Mouse (Mus musculus) 3134 (cell line): Measurements from ENCODE around the gene Ddc.

Source experiments
- DNase-seq: peaks from one replicate; pipeline ENCODE4 v3.0.0-alpha.2; 2011; ENCODE audit warnings: low spot score; ENCODE audit not compliant: insufficient read length; ENCODE audit errors: extremely low read depth

Gene Ddc

GRCm38 (mm10) chr11:11804421-11804820 lies 93.5 kb downstream of the Ddc start:
- no peak for DNase-seq

DNA sequence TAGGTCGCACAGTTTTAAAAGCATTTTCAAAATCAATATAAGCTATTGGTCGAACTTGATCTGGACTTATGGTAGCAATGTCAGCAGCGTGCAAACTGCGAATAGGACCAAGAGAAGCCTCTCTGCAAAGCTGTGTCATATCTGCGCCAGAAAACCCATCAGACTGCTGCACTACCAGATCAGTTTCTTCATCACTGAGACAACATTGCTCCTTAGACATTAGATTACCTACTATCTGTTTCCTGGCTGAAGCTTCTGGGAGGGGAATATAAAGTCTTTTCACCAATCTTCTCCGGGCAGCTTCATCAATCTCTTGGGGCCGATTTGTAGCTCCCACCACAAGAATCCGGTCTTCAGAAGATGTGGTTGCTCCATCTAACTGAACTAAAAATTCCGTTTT lies 96.9 kb downstream of the Ddc start:
- DNase-seq, result no peak

- no peak for DNase-seq
Measured at GRCm38 (mm10) chr11:11800304-11800703, 97.6 kb downstream of the Ddc start.

GRCm38 (mm10) chr11:11798690-11799089 lies 99.3 kb downstream of the Ddc start:
- DNase-seq, result no peak

DNA sequence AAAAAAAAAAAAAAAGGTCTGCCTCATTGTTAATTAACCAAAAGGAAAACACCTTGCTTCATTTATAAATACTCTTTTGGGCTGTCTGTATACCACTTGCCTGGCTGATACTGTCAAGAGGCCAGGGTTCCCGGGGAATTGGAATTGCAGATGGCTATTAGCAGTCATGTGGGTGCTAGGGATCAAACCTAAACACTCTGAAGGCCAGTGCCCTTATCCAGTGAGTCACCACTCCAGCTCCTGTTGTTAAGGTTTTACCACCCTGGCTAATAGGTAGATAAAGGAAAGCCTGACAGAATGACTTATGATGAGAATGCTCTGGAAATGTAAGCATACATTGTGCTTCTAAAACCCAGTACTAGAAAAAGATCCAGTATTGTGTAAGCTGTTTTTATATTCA lies 103.3 kb downstream of the Ddc start:
- no peak for DNase-seq

DNA sequence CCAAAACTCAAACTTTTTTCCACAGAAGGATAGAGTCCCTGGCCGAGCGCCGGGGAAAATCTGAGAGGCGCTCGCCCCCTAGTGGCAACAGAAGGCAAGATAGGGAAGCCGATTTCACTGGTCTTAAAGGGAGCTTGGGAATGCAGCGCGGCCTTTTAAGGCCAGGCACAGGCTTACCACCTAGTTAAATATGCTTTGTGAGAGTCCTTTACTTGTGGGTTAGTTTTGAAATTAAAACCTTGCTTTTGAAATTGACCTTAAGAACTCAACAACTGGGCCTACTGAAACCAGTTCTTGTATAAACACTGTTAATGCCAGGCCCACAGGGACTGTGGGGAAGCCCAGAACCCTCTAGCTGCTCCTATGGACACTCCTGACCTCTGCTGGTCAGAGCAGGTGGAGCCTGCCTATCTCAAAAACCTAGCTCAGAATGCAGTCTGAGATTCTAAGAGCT lies 109.4 kb downstream of the Ddc start:
- peak; percentile 53 for DNase-seq

DNA sequence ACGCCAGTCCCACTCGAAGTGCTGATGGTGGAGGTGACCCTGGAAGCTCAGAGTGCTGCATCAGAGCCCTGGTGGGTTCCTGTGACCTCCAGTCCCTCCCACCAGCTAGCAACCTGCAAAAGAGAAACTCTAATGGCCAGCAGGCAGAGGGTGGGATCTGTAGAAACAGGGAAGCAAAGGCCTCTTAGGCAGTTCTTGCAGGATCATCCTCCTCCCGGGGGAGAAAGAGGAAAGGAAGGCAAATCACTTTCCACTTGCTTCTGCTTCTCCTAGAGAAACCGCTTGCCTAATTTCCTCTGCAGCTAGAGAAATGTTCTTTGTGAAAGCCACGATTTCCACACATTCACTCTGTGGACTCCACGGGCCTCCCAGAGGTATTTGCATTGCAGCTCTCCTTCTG lies 112.5 kb downstream of the Ddc start:
- DNase-seq, result no peak

- no peak for DNase-seq
Measured at GRCm38 (mm10) chr11:11781728-11782127, 116.2 kb downstream of the Ddc start.

- no peak for DNase-seq
Measured at GRCm38 (mm10) chr11:11778345-11778744, 119.6 kb downstream of the Ddc start.

- DNase-seq, result no peak
Measured at GRCm38 (mm10) chr11:11777796-11778195, 120.1 kb downstream of the Ddc start.

GRCm38 (mm10) chr11:11777246-11777645 lies 120.7 kb downstream of the Ddc start:
- DNase-seq, result no peak

DNA sequence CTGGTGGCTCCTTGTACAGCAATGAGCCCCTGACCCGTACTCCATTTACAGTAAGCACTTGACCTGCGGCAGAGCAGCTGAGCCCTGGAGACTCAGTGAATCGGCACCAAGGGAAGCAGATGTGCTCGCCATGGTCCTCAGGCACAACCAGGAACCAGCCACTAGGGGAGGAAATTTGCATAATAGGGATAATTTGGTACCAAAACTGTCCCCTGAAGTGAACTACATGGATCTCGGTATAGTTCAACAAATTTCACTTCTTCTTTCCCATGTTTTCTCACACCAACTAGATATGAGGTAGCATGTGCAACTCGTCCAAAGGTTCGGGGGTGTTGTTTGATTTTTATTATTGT lies 121.1 kb downstream of the Ddc start:
- DNase-seq, result no peak

- DNase-seq, result no peak
Measured at GRCm38 (mm10) chr11:11776071-11776821, 121.7 kb downstream of the Ddc start.

DNA sequence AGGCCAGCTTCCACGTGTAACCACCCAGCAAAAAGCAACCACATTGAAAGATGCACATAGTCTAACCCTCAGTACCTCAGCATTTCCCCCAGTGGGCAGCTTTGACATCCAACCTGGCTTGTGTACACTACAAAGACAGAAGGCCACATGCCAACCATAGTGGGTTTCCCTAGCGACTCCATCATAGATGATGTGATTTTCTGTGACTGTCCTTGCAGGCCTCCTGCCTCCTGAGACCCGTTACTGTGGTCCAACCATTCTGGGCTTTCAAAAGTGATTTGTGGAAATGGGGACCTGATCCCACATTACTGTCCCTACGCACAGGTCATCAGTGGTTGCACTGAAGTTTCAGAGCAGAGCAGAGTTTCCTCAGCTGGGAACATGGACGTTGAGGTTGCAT lies 123.1 kb downstream of the Ddc start:
- no peak for DNase-seq

GRCm38 (mm10) chr11:11774384-11774783 lies 123.6 kb downstream of the Ddc start:
- DNase-seq, result no peak

DNA sequence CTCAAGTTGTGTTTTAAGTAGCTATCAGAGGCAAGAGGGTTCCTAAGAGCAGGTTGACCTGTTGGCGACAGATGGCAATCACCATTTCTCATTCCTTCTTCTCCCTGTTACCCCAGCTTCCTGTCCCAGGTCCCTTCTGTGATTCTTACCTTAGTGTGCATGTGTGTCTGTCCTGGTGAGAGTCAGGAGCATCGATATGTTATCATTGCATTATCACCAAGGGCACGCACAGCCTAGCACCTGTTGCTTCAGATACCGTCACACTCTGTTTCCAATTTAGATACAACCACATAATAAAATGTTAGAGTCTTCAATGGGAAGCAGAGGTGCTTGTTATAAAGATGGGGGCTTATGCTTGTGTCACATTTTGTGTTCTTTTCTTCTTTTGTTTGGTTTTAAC lies 125.7 kb downstream of the Ddc start:
- no peak for DNase-seq

DNA sequence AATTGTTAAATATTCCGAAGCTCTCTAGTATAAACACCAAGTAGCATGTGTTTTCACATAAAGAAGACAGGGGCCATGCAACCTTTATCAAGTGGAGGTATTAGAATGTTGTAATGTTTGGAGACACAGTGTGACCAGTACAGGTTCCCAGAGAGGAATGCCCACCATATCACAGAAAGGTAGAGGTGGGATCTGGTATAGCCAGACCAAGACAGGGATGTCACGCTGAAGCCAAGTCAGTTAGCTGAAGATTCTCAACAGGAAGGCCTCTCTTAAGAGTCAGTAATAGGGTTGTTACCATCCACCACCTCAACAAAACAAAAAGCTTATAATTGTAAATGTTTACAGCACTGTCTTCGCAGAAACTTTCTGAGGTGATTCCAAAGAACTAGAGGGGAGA lies 127.3 kb downstream of the Ddc start:
- no peak for DNase-seq

GRCm38 (mm10) chr11:11769281-11769680 lies 128.7 kb downstream of the Ddc start:
- no peak for DNase-seq

- DNase-seq, result no peak
Measured at GRCm38 (mm10) chr11:11768057-11768456, 129.9 kb downstream of the Ddc start.

- DNase-seq, result no peak
Measured at GRCm38 (mm10) chr11:11766736-11767135, 131.2 kb downstream of the Ddc start.

- no peak for DNase-seq
Measured at GRCm38 (mm10) chr11:11766105-11766504, 131.8 kb downstream of the Ddc start.

- DNase-seq, result no peak
Measured at GRCm38 (mm10) chr11:11765414-11765813, 132.5 kb downstream of the Ddc start.
